Mouse (Mus musculus) liver, postnatal 0 days (tissue): ENCODE measurements around the gene Mpeg1. TPM values are rescaled to one million over a fixed set of nuclear protein-coding genes. Genes with fewer than 3 reads are reported as not detected.

Experiments used
- ATAC-seq: fragments of 200-750 bp; cut with Nextera tagmentation; 2 replicates; pipeline ENCODE4 v1.8.0; 2017; ENCODE audit warnings: mild to moderate bottlenecking, moderate library complexity
- DNase-seq: peaks from one replicate; pipeline ENCODE4 v3.0.0-alpha.2; 2016
- H3K27ac ChIP-seq: fragments of 300-500 bp; sonication (generic); 2 replicates; pipeline ENCODE4 v1.5.1; 2014; ENCODE audit warnings: antibody characterized with exemption, moderate library complexity, mild to moderate bottlenecking, low read depth
- H3K27me3 ChIP-seq: fragments of 300-500 bp; sonication (generic); 2 replicates; pipeline ENCODE4 v1.6.1; 2014; ENCODE audit warnings: low read length, control low read depth, mixed read lengths; ENCODE audit not compliant: insufficient read depth
- H3K36me3 ChIP-seq: fragments of 300-500 bp; sonication (generic); replicated peaks from 2 replicates; pipeline ENCODE4 v1.6.1; 2014; ENCODE audit warnings: mild to moderate bottlenecking, control low read depth, low read length, moderate library complexity, mixed read lengths; ENCODE audit not compliant: insufficient read depth
- H3K4me1 ChIP-seq: fragments of 300-500 bp; sonication (generic); 2 replicates; pipeline ENCODE4 v1.6.1; 2014; ENCODE audit warnings: antibody characterized with exemption, mild to moderate bottlenecking, control low read depth; ENCODE audit not compliant: insufficient read depth
- H3K4me2 ChIP-seq: fragments of 300-500 bp; sonication (generic); 2 replicates; pipeline ENCODE4 v1.6.1; 2014; ENCODE audit warnings: low read depth, mild to moderate bottlenecking, low read length, moderate library complexity, mixed read lengths
- H3K4me3 ChIP-seq: fragments of 300-500 bp; sonication (generic); 2 replicates; pipeline ENCODE4 v1.5.1; 2014; ENCODE audit warnings: low read depth, low read length
- H3K9ac ChIP-seq: fragments of 300-500 bp; sonication (generic); replicated peaks from 2 replicates; pipeline ENCODE4 v1.6.1; 2014; ENCODE audit warnings: mild to moderate bottlenecking, moderate library complexity
- H3K9me3 ChIP-seq: fragments of 300-500 bp; sonication (generic); 2 replicates; pipeline ENCODE4 v1.6.1; 2016; ENCODE audit warnings: mild to moderate bottlenecking, control low read depth, low read length, mixed read lengths
- CTCF ChIP-seq: sonication (generic); IDR thresholded peaks from 2 replicates; pipeline ENCODE4 v1.5.1; 2016; ENCODE audit warnings: antibody characterized with exemption, low read depth
- EP300 ChIP-seq: IDR thresholded peaks from 2 replicates; pipeline ENCODE4 v1.6.1; 2016; ENCODE audit warnings: antibody characterized with exemption, low read depth, mild to moderate bottlenecking
- WGBS: fragments of 180-500 bp; shearing (Covaris S2); extraction: QIAGEN DNeasy Blood & Tissue Kit; methylation state at CpG from one replicate; pipeline ENCODE4 v1.1.7; 2014; ENCODE audit not compliant: insufficient replicate concordance; 5-methylcytosine and 5-hydroxymethylcytosine counted together
- polyA plus RNA-seq: library from polyadenylated mRNA; unstranded; fragments of >200 nt; fragmentation: Nextera tagmentation; extraction: Ambion mirVana; gene quantifications from 2 replicates; pipeline ENCODE4 v1.2.1, GENCODE M21; 2015

Mpeg1 gene
- polyA plus RNA-seq, 1 experiment from 2014 or later: 3.5 TPM

DNA sequence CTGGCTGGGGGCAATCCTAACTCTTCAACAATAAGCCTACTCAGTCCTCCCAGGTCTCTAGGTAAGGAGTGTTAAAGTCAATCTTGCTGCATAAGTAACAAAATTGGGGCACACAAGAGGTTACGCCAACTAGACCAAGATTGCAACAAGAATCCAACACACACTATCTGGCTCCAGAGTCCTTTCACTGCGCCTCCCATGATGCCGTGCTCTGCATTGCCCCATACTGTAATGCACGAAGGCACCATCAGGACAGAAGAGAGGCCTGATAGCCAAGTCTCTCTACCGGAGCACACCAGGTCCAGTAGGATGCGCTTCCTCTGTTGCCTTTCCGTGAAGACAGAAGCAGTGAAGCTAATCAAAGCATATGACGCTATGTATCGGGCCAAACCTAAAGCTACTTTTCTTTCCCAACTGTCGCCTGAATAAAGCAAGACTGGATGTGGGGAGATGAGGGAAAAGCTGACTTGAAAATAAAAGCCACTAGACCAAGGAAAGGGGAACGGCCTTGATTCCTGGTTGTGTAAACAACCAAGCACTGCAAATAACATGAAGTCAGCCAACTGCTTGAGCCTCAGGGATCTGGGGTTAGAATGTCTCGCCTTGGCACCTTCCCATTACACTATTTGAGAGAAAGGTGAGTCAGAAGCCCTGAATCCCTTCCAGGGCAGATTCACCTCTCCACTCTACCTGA is 27.1 kb downstream of the Mpeg1 start:
- peak overlapping the region; percentile 95 for H3K27ac ChIP-seq

DNA sequence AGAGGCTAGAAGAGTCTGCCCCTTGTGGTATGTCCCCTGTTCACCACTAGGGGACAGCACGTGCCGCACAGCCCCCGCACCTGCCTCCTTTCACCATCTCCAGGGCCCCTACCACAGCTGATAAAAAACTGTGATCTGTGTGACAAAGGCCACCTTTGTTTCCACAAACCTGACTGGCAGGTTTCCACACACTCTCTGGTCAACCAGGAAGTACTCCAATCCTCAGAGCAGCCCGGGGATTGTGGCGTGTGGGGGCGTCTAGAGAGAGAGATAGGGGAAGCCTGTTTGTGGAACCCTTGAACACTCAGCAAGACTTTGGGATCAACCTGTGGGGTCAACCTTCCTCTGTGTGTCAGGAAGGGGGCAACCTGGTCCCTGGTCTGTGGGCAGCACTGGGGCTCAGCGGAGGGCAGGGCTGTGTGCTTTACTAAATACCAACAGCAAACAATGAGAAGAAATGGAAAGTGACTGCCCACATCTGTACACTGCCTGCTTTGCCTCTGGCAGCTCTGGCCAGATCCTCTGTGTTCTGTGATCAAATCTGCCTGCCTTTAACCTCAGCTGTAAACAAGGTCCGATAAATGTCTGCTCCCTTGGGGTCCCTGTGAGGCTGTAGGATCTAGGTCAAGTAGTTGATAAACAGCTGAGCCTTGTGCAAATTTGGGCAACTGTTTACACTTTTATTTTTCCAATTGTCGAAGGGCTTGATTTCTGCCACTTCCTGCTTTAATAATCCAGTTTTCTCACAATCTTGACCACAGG is 27.8 kb downstream of the Mpeg1 start:
- Histone ChIP-seq H3K4me2 (peak overlapping the region; percentile 40), H3K36me3 (peaks cover 6% of the 10 kb centered on the region), H3K27ac (peak overlapping the region; percentile 95), H3K9ac (peak overlapping the region; percentile 36), H3K4me3 (no peak overlapping the region), H3K4me1 (peaks cover 37% of the 10 kb centered on the region), H3K27me3 (no peaks in the 10 kb centered on the region), H3K9me3 (no peaks in the 10 kb centered on the region)
- DNase-seq (peak; percentile 66), ATAC-seq (peak; percentile 60)
- WGBS: 33% methylated on average over 9 of the region's 9 CpGs
- no peak for TF ChIP-seq EP300
- TF ChIP-seq CTCF: peak; percentile 87

More for the DNA sequence above, 27.1 kb downstream of the Mpeg1 start:
- peaks cover 6% of the 10 kb centered on the region for H3K36me3 ChIP-seq
- H3K27me3 ChIP-seq: no peaks in the 10 kb centered on the region
- no peak overlapping the region for H3K4me3 ChIP-seq
- H3K9ac ChIP-seq: no peak overlapping the region
- ATAC-seq (peak; percentile 28; the same call in 1 of the 2 replicates), DNase-seq (no peak)
- TF ChIP-seq CTCF: no peak
- peaks cover 38% of the 10 kb centered on the region for H3K4me1 ChIP-seq
- WGBS: 67% methylated on average over 12 of the region's 12 CpGs
- H3K9me3 ChIP-seq: no peaks in the 10 kb centered on the region
- peak overlapping the region; percentile 40; the same call in 1 of the 2 replicates for H3K4me2 ChIP-seq

DNA sequence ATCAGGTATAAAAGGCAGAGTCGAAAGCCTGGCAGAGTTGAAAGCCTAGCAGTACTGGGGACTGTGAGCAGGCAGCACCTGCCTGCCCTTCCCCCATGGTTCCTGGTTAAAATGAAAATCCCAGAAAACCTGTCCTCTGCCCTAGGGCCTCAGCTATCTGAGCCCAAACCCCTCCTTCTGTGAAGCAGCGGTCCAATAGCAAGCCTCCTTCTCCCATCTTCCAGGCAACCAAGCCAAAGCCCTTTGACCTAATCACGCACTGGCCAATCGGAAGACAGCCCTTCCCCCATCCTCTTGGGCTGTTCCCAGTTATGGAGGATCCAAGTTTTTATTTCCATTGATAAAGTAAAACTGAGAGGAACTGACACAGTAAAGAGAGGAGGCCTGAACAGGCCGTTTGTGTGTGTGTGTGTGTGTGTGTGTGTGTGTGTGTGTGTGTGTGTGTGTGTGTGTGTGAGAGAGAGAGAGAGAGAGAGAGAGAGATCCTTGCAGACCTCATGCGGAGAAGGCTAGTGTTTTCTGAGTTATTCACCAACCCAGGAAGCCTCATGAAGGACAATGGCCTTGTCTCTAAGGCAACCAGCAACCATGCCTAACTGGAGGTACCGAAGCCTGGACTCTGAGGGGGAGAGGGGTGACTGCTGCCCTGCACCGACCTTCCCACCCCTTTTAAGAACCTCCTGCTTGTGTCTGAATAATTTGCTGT is 28.5 kb downstream of the Mpeg1 start:
- Histone ChIP-seq H3K4me3 (no peak overlapping the region), H3K36me3 (peaks cover 6% of the 10 kb centered on the region), H3K9ac (peak overlapping the region; percentile 36), H3K27ac (peak overlapping the region; percentile 95), H3K27me3 (no peaks in the 10 kb centered on the region), H3K4me1 (peaks cover 30% of the 10 kb centered on the region), H3K4me2 (peak overlapping the region; percentile 54), H3K9me3 (no peaks in the 10 kb centered on the region)
- peak; percentile 68 for DNase-seq
- TF ChIP-seq EP300: no peak
- TF ChIP-seq CTCF: no peak
- WGBS: 41% methylated on average over 8 of the region's 8 CpGs
- peak; percentile 82 for ATAC-seq

DNA sequence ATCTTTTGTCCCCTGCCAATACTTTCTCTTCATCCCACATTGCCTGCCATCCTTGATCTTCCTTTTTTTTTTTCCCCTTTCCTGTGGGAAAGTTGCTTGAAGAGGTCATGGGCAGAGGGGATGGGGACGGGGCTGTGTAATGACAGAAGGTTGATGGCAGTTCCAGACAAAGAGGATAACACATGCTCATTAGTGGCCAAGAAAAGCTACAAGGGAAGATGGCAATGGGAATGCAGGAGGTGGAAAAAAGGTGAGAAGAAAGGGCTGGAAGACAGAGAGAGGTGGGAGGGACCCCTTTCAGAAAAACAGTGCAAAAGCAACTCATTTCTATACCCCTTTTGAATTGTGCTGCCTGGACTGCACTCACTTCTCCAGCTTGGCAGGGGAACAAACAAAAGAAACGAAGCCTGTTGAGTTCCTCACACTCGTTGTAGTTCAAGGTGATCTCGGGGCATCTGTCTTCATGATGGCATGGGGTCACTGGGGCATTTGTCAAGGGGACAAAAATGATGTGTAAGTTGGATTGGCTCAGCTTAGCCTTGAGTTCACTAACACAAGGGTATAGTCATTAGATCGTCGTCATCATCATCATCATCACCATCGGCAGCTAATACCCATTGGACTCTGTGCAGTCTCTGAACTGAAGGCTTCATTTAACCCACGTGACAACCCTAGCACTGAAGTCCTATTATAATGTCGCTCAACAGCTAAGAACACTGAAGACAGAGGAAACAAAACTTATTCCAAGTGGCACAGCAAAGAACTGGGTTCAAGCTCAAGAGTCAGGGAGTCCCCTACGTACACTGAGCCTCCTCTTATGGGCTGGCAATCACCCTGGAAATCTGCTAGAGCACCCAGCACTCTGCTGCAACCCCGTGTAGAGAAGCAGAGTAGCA is 29.3 kb downstream of the Mpeg1 start:
- DNase-seq (no peak), ATAC-seq (no peak)
- 73% methylated on average over 11 of the region's 11 CpGs for WGBS

DNA sequence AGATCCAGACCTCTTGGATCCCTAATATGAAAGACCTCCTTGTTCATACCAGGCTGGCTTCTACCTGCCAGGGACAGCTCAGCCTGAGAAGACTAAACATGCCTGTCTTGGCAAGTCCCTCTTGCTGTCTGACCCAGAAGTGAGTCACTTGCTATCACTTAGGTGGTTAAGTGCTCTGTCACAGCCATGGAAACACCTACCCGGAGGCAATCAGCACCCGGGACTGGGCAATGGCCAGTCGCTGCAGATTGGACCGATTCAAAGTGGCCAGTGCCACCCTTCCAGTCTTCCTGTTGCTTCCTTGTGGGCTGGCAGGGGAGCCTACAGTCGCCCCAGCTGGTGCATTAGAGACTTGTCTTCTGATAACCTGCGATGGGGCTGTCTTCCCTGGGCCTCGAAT is 31.1 kb downstream of the Mpeg1 start:
- no peak for ATAC-seq
- no peaks in the 10 kb centered on the region for H3K27me3 ChIP-seq
- WGBS: 73% methylated on average over 7 of the region's 7 CpGs

More for the DNA sequence above, 29.3 kb downstream of the Mpeg1 start:
- Histone ChIP-seq H3K4me1 (peaks cover 26% of the 10 kb centered on the region), H3K4me2 (peak overlapping the region; percentile 54), H3K27me3 (no peaks in the 10 kb centered on the region), H3K9ac (no peak overlapping the region), H3K36me3 (peaks cover 6% of the 10 kb centered on the region), H3K9me3 (no peaks in the 10 kb centered on the region), H3K27ac (peak overlapping the region; percentile 95), H3K4me3 (no peak overlapping the region)
- TF ChIP-seq CTCF (no peak), EP300 (no peak)

More for the DNA sequence above, 31.1 kb downstream of the Mpeg1 start:
- Histone ChIP-seq H3K4me3 (no peak overlapping the region), H3K4me1 (peaks cover 21% of the 10 kb centered on the region), H3K9ac (no peak overlapping the region), H3K4me2 (no peak overlapping the region), H3K27ac (no peak overlapping the region), H3K9me3 (no peaks in the 10 kb centered on the region), H3K36me3 (peaks cover 6% of the 10 kb centered on the region)
- TF ChIP-seq EP300: no peak
- TF ChIP-seq CTCF: no peak
- DNase-seq: no peak
